Mouse (Mus musculus) cortical plate, adult 2 months (tissue): ENCODE results near the gene Ldlrad3.

Source experiments
- CTCF ChIP-seq: fragments of 200-500 bp; IDR thresholded peaks from 2 replicates; pipeline ENCODE4 v1.5.1; 2011; ENCODE audit warnings: mild to moderate bottlenecking, control low read depth, low read length; ENCODE audit not compliant: insufficient read depth; ENCODE audit errors: extremely low read depth
- POLR2A ChIP-seq: fragments of 200-500 bp; IDR thresholded peaks from 2 replicates; pipeline ENCODE4 v1.6.1; 2011; ENCODE audit warnings: mild to moderate bottlenecking, low read length, control low read depth; ENCODE audit not compliant: insufficient read depth; ENCODE audit errors: extremely low read depth

DNA sequence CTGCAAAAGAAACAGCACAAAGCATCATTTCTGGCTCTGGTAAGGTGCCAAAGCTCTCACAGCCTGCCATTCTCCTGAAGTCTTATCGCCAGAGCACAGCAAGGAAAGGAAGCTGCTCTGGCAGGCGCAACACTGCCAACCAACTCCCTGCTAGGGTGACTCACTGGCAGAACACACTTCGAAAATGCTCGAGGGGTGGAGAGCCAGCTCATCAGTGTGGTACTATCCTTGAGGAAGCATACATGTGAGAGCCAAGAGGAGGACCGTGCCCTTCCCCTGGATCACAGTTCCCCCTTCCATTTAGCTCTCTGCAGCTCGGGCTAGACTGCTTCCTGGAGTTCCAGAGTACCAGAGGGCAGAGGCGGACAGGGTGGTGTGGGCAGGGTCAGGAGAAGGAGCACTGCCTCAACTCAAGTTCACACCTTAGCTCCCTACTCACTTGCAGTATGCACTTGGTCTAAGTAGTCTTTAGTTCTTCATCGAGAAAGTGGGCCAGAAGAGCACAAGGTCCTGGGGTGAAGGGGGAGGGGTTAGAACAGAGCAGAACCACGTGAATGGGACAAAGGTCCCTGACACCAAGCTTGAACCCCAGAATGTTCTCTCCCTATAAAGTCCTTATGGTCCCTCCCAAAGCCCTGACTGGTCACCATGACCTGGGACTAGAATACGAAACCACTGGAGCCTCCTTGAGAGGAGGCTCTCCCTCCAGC is 133.1 kb downstream of the Ldlrad3 start:
- no peak for TF ChIP-seq CTCF
- 0 out of 2 replicates have a peak, but pooled peaks have one; percentile 40 for TF ChIP-seq POLR2A
